Mouse (Mus musculus) lung, adult 2 months (tissue): ENCODE data around the gene Ranbp3l. TPM values are rescaled to one million over a fixed set of nuclear protein-coding genes. Genes with fewer than 3 reads are reported as not detected.

Experiments used
- DNase-seq: peaks from one replicate; pipeline ENCODE4 v3.0.0; 2022
- H3K4me1 ChIP-seq: fragments of 200-500 bp; 2 replicates; pipeline ENCODE4 v1.6.1; 2011; ENCODE audit warnings: low read length; ENCODE audit not compliant: control insufficient read depth, insufficient read depth
- H3K4me3 ChIP-seq: fragments of 200-500 bp; replicated peaks from 2 replicates; pipeline ENCODE3; 2011; ENCODE audit warnings: low read depth, mild to moderate bottlenecking, control low read depth, low read length; ENCODE audit errors: extremely low read depth
- CTCF ChIP-seq: fragments of 200-500 bp; IDR thresholded peaks from 2 replicates; pipeline ENCODE4 v1.5.1; 2011; ENCODE audit warnings: mild to moderate bottlenecking, low read length, control low read depth; ENCODE audit not compliant: insufficient read depth
- POLR2A ChIP-seq: fragments of 200-500 bp; IDR thresholded peaks from 2 replicates; pipeline ENCODE4 v1.6.1; 2011; ENCODE audit warnings: low read depth, mild to moderate bottlenecking, control low read depth, low read length, borderline replicate concordance; ENCODE audit errors: extremely low read depth
- WGBS: fragments of 180-500 bp; shearing (Covaris S2); methylation state at CpG from one replicate; pipeline ENCODE4 v1.1.7; 2018; 5-methylcytosine and 5-hydroxymethylcytosine counted together
- polyA plus RNA-seq: library from polyadenylated mRNA; depleted of rRNA; stranded (reverse); fragments of >200 nt; gene quantifications from 2 replicates; pipeline ENCODE4 v1.2.3, GENCODE M21; 2012

Ranbp3l gene
- polyA plus RNA-seq, 1 experiment, result 0.07 TPM

DNA sequence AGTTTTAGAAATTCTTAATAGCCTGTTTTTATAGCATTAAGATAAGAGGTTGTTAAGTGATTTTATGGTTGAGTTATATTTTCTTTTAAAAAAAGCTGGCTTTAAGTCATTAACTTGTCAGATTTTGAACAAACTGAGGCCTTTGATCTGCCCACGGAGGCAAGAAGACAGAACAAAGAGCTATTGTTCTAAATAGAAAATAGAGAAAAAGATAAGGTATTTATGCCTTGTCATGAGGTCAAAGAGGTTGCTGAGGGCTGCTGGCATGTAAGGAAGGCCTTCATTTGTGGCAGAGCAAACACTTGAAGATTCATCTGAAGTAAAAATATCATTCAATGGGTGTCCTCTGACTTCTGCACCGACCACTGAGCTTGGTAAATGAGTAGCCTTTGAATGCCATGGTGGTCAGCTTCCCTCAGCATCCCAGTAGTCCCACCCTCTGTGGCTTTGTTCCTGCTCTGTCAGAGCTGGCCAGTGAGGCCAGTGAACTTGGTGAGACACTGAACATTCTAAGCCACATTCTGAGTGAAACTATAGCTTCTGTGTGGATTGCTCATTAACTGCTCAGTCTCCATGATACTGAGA is 121.5 kb downstream of the Ranbp3l start:
- Histone ChIP-seq H3K4me3 (no peak overlapping the region), H3K4me1 (no peaks in the 10 kb centered on the region)
- DNase-seq, result no peak
- no peak for TF ChIP-seq POLR2A
- no peak for TF ChIP-seq CTCF
- 29% methylated on average over 2 of the region's 2 CpGs for WGBS

DNA sequence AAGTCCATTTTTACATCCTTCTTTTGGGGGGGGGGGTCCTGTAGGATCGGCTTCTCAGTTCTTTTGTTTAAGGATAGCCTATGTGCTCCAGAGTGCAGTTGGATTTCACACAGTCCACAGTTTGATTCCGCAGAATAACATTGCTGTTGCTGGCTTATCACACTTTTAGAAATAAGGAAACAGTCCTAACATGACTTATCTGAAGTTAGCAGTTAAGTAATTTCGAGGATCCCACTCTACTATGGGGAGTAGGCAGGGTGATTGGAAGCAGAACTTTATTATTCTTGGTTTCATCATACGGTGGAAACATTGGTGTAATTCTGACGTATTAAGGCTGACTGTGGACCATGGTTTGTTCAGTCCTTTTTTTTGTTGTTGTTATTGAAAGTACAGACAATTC is 122.9 kb downstream of the Ranbp3l start:
- no peak overlapping the region for H3K4me3 ChIP-seq
- H3K4me1 ChIP-seq, result no peaks in the 10 kb centered on the region; the same call in 1 of the 2 replicates
- 75% methylated on average over 5 of the region's 5 CpGs for WGBS
- no peak for DNase-seq
- TF ChIP-seq CTCF, result no peak
- TF ChIP-seq POLR2A, result no peak

DNA sequence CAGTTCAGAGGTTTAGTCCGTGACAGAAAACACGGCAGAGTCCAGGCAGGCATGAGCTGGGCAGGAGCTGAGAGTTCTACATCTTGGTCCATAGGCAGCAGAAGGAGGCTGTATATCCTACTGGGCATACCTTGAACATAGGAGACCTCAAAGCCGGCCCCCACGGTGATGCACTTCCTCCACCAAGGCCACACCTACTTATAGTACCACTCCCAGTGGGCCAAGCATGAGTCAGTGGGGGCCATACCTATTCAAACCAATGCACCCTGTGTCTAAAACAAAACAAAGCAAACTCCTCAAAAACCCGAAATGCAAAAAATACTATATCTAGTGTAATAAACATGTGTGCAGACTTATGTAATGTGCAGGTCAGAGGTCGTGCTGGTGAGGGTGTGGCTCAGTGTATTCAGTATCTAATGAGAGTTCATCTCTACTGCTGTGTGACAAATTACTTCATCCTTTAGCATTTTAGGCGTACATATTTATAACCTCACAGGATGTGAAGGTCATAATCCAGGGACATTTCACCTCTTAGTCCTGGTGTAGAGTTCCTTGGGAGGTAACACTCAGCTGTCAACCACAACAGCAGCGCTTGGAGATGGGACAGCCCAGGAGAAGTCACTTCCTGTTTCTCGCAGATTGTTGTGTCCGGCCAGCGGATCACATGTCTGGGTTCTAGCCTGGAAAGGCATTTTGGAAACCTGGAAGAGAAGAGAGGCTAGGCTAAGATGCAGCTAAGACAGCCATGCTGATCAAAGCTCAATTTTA is 126.0 kb downstream of the Ranbp3l start:
- 55% methylated on average over 11 of the region's 11 CpGs for WGBS
- DNase-seq, result no peak
- Histone ChIP-seq H3K4me3 (no peak overlapping the region), H3K4me1 (no peaks in the 10 kb centered on the region; the same call in 1 of the 2 replicates)
- no peak for TF ChIP-seq CTCF
- TF ChIP-seq POLR2A, result no peak

DNA sequence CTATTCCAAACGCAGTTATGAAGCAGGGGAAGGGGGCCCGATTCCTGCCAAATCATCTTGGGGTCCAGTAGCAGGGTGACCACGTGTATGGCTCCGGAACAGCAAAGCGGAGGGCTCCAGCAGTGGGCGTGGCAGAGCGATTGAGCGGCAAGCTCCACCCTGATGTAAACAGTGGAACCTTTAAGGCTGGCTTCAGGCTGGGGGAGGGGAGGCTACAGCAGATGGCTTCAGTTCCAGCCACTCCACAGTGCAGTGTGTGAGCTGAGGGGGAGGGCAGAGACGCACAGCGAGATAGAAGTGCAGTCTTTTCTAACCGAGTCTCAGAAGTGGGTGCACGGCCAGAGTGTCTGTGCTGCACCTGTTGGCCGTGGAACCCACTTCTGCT is 126.6 kb downstream of the Ranbp3l start:
- Histone ChIP-seq H3K4me1 (no peaks in the 10 kb centered on the region; the same call in 1 of the 2 replicates), H3K4me3 (peak overlapping the region; percentile 20)
- peak; percentile 46 for DNase-seq
- no peak for TF ChIP-seq POLR2A
- no peak for TF ChIP-seq CTCF
- WGBS, result 24% methylated on average over 13 of the region's 13 CpGs

DNA sequence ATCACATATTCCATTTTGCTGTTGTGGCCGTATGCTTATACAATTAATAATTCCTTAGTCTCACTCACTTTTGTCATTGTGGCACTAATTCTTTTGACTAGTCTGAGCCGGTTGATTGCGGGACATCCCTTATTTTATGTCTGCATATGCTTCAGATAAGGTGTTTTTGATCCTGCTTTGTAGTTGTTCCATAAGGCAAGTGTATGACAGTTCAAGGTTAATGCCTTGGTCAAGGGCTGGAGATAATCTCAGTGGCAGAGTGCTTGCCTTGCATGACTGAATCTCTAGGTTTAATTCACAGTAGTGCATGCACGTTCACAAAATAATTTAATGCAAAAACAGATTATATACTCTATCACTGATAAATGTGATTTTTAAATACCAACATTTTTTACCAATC is 129.1 kb downstream of the Ranbp3l start:
- DNase-seq, result no peak
- TF ChIP-seq CTCF (no peak), POLR2A (no peak)
- WGBS, result 92% methylated on average over 4 of the region's 4 CpGs
- H3K4me1 ChIP-seq, result no peaks in the 10 kb centered on the region; the same call in 1 of the 2 replicates
- H3K4me3 ChIP-seq, result no peak overlapping the region

DNA sequence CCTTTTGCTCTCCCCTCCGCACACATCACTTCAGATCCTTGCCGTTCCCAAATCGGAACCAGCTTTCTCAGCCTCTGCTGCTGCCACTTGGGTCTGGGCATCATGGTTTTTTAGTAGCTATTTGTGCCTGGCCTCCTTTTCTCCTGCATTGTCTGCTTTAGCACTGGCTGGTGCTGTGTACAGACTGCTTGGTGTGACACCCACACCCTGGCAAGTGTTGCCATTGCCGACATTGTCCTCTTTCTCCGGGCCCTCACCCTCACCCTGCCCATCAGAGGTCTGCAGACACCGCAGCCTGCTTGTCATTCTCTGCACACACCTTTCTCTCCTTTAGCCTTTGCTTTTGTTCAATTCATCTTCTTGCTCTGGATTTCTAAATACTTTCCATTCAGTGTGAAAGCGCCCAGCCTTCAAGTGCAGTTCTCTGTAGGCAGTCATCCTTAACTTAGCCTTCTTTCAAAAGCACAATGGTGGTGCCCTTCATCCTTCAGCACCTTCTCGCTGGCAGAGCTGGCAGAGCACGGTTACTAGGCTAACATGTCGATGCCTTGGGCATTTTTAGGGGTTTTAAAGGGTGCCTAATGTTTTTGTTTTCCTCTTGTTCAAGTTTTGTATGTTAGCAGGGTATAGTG is 132.8 kb downstream of the Ranbp3l start:
- no peaks in the 10 kb centered on the region for H3K4me1 ChIP-seq
- H3K4me3 ChIP-seq, result no peak overlapping the region
- TF ChIP-seq POLR2A, result no peak
- TF ChIP-seq CTCF, result no peak
- no peak for DNase-seq
- WGBS, result 94% methylated on average over 10 of the region's 10 CpGs

DNA sequence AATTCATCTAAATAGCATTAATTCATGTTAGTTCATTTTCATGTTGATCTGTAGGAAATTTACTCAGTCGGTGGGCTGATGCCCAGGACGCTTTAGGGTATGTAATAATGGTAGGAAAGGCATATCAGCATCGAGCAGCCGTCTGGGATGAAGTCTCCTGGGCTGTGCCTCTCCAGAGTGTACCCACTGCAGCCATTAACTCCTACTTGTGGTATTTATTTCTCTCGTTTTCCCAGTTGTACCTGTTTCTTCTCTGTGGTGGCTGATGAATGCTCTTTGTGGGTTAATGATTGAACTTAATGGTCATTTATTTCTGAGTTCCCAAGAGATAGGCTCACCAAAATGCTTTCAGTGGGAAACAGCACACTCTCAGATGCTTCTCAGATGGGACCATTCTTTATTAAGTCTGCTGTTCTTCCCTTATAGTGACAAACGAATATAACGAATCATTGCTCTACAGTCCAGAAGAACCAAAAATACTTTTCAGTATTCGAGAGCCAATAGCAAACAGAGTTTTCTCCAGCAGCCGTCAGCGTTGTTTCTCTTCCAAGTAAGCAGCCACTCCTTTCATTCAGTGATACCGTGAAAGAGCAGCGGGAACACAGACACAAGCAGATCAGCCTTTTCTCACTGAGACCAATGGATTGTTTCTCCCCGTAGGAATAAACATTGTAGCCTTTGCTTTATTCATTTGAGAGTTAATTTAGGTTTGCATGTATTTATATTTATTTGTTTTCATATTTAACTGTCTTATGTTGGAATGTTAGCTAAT is 138.7 kb downstream of the Ranbp3l start:
- Histone ChIP-seq H3K4me3 (no peak overlapping the region), H3K4me1 (no peaks in the 10 kb centered on the region)
- no peak for TF ChIP-seq CTCF
- TF ChIP-seq POLR2A, result no peak
- 76% methylated on average over 13 of the region's 13 CpGs for WGBS
- DNase-seq, result no peak

DNA sequence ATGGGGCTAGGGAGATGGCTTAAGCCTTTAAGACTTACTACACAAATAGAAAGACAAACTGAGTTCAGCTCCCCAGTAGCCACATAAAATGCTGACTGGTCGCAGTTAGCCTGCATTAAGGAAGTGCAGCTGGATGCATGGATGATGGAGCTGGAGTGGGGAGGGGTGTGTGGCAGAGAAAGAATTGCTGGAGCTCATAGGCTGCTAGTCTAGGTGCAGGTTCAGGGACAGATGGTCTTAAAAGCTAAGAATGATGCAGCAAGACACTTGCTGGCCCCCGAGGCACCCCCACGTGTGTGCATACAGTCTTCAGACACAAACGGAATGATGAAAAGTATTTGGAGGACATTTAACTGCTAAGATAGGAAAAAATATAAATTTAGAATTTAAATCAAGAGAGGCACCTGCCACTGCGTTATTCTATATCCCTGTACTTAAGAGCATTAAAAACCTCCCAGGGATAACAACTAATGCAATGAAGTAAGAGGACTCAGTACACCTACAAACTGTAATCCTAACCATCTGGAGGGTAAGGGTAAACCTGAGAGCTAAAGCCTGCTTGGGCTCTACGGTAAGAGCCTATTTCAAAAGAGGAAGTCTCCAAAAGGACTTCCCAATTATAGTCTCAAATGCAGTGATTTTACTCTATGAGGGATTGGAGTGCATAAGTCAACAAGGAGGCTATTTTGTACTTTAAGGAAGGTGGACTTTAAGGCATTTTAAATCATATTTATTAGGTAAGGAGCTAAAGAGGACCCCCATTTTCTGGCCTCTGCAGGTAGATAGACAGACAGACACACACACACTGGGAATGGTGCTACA is 143.0 kb downstream of the Ranbp3l start:
- Histone ChIP-seq H3K4me3 (no peak overlapping the region), H3K4me1 (no peaks in the 10 kb centered on the region)
- 74% methylated on average over 6 of the region's 6 CpGs for WGBS
- no peak for TF ChIP-seq POLR2A
- no peak for TF ChIP-seq CTCF
- DNase-seq, result no peak
